Mouse (Mus musculus) lung, embryonic 14.5 days (tissue): ENCODE measurements around the gene Mas1. TPM values are rescaled to one million over a fixed set of nuclear protein-coding genes. Genes with fewer than 3 reads are reported as not detected.
A peak's percentile ranks its signal among the peaks of the same experiment; 100 is the strongest.
"Not testable (repeated sequence)": the region's sequence is repeated elsewhere in the genome, so short reads cannot be mapped to it uniquely, and the experiment has no call there.

Source experiments
- ATAC-seq: fragments of 200-750 bp; cut with Nextera tagmentation; 2 replicates; pipeline ENCODE4 v1.8.0; 2017; ENCODE audit warnings: mild to moderate bottlenecking, moderate TSS enrichment, moderate library complexity; ENCODE audit not compliant: insufficient read depth
- DNase-seq: peaks from one replicate; pipeline ENCODE4 v3.0.0-alpha.2; 2015
- H3K27ac ChIP-seq: fragments of 300-500 bp; sonication (generic); 2 replicates; pipeline ENCODE4 v1.5.1; 2014; ENCODE audit warnings: low read depth, mild to moderate bottlenecking, moderate library complexity
- H3K27me3 ChIP-seq: fragments of 300-500 bp; sonication (generic); 2 replicates; pipeline ENCODE4 v1.6.1; 2014; ENCODE audit warnings: low read length, control low read depth; ENCODE audit not compliant: insufficient read depth
- H3K36me3 ChIP-seq: fragments of 300-500 bp; sonication (generic); 2 replicates; pipeline ENCODE4 v1.6.1; 2014; ENCODE audit warnings: control low read depth; ENCODE audit not compliant: insufficient read depth
- H3K4me1 ChIP-seq: fragments of 300-500 bp; sonication (generic); 2 replicates; pipeline ENCODE4 v1.6.1; 2014; ENCODE audit warnings: antibody characterized with exemption, control low read depth; ENCODE audit not compliant: insufficient read depth
- H3K4me2 ChIP-seq: fragments of 300-500 bp; sonication (generic); 2 replicates; pipeline ENCODE4 v1.6.1; 2014; ENCODE audit warnings: mild to moderate bottlenecking
- H3K4me3 ChIP-seq: fragments of 300-500 bp; sonication (generic); 2 replicates; pipeline ENCODE4 v1.5.1; 2014; ENCODE audit warnings: low read depth, low read length
- H3K9ac ChIP-seq: fragments of 300-500 bp; sonication (generic); 2 replicates; pipeline ENCODE4 v1.6.1; 2014
- H3K9me3 ChIP-seq: fragments of 300-500 bp; sonication (generic); 2 replicates; pipeline ENCODE4 v1.6.1; 2016; ENCODE audit warnings: low read depth, low read length, control low read depth
- CTCF ChIP-seq: IDR thresholded peaks from 2 replicates; pipeline ENCODE4 v1.5.1; 2016; ENCODE audit warnings: antibody characterized with exemption, low read depth
- WGBS: fragments of 180-500 bp; shearing (Covaris S2); extraction: QIAGEN DNeasy Blood & Tissue Kit; methylation state at CpG from one replicate; pipeline ENCODE4 v1.1.7; 2014; 5-methylcytosine and 5-hydroxymethylcytosine counted together
- polyA plus RNA-seq: library from polyadenylated mRNA; unstranded; fragments of >200 nt; fragmentation: Nextera tagmentation; extraction: Ambion mirVana; gene quantifications from 2 replicates; pipeline ENCODE4 v1.2.1, GENCODE M21; 2014

Mas1 gene
- polyA plus RNA-seq, 1 experiment from 2014 or later = 0.67 TPM

DNA sequence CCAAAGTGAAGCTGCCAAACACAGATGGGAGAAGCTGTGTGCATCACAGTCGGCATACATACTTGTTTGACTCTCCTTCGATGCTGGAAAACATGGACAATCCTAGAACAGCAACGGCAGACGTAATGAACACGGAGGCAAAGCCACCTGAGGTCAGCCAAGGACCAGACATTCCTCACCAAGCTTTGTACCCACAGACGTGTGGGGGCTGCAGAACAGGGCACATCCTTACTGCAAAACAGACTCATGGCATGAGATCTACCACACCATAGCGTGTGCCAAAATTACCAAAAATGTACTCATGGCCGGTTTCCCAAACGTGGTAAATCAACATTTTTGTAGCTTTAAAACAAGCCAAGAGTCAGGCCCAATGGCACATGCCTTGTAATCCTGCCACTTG, 38.5 kb upstream of the Mas1 start:
- no peak for TF ChIP-seq CTCF
- H3K36me3 ChIP-seq = peaks cover 19% of the 10 kb centered on the region
- ATAC-seq = no peak

DNA sequence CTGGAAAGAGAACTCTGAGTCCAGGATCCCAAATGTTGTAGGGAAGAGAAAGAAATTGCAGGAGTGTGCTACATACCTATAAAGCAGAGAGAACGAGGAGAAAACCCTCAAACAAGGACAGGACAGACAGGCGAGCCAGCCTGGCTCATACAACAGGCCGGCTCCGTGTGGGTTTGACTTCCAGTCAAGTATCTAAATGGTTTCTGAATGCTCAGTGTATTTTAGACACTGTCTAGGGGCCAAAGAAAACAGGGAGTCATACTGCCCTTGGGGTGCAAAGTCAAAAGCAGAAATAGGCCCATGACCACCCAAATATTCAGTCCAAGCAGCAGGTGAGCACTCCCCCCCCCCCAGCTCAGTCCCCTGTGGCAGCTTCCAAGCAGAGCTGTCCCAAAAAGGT, 37.9 kb upstream of the Mas1 start:
- H3K4me2 ChIP-seq = no peak overlapping the region
- H3K27me3 ChIP-seq = no peaks in the 10 kb centered on the region
- no peaks in the 10 kb centered on the region for H3K9me3 ChIP-seq
- H3K4me1 ChIP-seq = no peaks in the 10 kb centered on the region
- H3K4me3 ChIP-seq = no peak overlapping the region
- DNase-seq (no peak), ATAC-seq (no peak)
- H3K9ac ChIP-seq = no peak overlapping the region
- 76% methylated on average over 4 of the region's 4 CpGs for WGBS
- no peak for TF ChIP-seq CTCF
- H3K27ac ChIP-seq = no peak overlapping the region
- H3K36me3 ChIP-seq = peaks cover 13% of the 10 kb centered on the region

More for the DNA sequence above, 38.5 kb upstream of the Mas1 start:
- Histone ChIP-seq H3K27me3 (no peaks in the 10 kb centered on the region), H3K9me3 (no peaks in the 10 kb centered on the region), H3K9ac (no peak overlapping the region), H3K4me3 (no peak overlapping the region), H3K4me2 (no peak overlapping the region), H3K4me1 (no peaks in the 10 kb centered on the region), H3K27ac (no peak overlapping the region)
- no peak for DNase-seq
- WGBS = 90% methylated on average over 9 of the region's 9 CpGs

DNA sequence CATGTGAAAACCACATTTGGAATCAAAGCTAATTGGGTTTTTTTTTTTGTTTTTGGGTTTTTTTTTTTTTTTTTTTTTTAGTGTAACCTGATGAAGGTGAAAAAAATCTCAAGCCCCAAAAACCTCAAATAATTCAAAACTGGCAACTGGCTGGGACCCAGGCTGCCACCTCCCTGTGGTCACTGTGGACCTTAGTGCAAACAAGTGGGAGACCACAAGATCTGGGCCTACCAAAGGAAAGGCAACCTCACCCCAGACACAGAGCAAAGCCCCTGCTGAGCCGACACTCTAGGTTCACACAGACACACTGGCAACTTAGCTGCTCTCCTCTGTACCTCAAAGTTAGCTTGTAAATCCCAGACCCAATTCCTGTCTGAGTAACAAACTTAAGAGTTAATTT, 36.4 kb upstream of the Mas1 start:
- TF ChIP-seq CTCF = no peak
- H3K4me3 ChIP-seq = no peak overlapping the region
- H3K9ac ChIP-seq = no peak overlapping the region
- WGBS = 88% methylated on average over 1 of the region's 1 CpGs
- H3K4me1 ChIP-seq = no peaks in the 10 kb centered on the region
- ATAC-seq (no peak), DNase-seq (no peak)
- no peak overlapping the region for H3K27ac ChIP-seq
- H3K36me3 ChIP-seq = 0 out of 2 replicates have a peak, but pooled peaks cover 10% of the 10 kb centered on the region
- no peak overlapping the region for H3K4me2 ChIP-seq
- H3K9me3 ChIP-seq = no peaks in the 10 kb centered on the region
- no peaks in the 10 kb centered on the region for H3K27me3 ChIP-seq

DNA sequence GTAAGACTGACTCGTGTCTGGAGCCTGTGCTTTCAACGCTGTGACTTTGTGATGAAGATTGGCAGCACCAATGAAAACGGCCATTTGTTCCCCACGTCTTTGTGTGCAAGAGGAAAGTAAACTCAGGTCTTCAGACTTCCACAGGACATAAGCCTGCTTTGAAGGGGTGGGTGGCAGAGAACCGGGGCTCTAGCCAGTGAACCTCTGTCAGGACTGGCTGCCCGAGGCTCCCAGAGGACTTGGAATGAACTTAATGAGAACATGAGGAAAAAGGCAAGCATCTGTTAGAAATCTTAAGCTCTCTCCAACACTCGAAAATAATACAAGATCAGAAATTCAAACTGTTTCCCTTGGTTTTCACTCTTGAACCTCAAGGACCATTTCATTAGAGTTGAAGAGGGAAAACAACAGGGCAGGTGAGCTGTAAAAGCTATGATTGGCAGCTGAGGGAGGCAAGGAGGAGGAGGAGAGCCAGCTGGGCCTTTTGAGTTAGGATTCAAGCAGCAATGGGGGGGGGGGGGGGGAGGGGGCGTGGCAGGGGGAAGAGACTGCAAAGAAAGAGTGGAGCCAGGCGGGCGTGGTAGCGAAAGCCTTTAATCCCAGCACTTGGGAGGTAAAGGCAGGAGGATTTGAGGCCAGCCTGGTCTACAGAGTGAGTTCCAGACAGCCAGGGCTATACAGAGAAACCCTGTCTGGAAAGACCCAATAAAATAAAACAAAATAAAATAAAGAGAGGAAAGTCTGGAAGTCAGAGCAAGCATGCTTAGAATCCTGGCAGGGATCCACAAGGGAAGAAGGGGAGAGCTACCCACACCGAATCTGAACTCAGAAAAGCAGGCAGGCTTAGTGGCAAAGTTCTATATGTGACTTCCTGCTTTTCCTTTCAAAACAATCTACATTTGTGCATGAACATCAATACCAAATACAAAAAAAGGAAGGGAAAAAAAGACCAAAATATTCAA, 35.7 kb upstream of the Mas1 start:
- Histone ChIP-seq H3K36me3 (0 out of 2 replicates have a peak, but pooled peaks cover 10% of the 10 kb centered on the region), H3K9ac (no peak overlapping the region), H3K4me3 (no peak overlapping the region), H3K27ac (peak overlapping the region; percentile 61), H3K4me1 (no peaks in the 10 kb centered on the region), H3K4me2 (no peak overlapping the region), H3K9me3 (no peaks in the 10 kb centered on the region), H3K27me3 (no peaks in the 10 kb centered on the region)
- ATAC-seq (peak; percentile 57), DNase-seq (peak; percentile 47)
- no peak for TF ChIP-seq CTCF
- WGBS = 49% methylated on average over 11 of the region's 12 CpGs

DNA sequence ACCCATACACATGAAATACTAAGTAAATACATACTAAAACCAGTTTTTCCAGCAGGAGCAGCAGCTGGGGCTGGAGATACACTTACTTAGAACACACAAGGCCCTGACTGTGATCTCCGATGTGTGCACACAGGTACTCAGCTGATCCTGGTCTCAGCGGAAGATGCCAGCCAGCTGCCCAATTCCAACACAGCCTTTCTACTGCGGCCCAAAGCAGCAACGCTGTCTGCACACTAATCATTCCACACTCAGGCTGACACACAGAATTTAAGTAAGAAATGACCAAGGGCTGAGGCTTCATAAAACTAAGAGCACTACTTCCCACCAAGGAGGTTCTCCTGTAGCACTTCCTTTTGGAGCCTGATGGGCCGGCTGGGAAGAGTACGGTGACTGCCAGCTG, 34.3 kb upstream of the Mas1 start:
- Histone ChIP-seq H3K27ac (0 out of 2 replicates have a peak overlapping the region, but pooled peaks have one; percentile 6), H3K4me2 (no peak overlapping the region), H3K27me3 (no peaks in the 10 kb centered on the region), H3K9ac (no peak overlapping the region), H3K9me3 (no peaks in the 10 kb centered on the region), H3K36me3 (0 out of 2 replicates have a peak, but pooled peaks cover 10% of the 10 kb centered on the region), H3K4me1 (no peaks in the 10 kb centered on the region), H3K4me3 (no peak overlapping the region)
- no peak for ATAC-seq
- WGBS = 89% methylated on average over 6 of the region's 6 CpGs
- no peak for TF ChIP-seq CTCF
- DNase-seq = no peak

DNA sequence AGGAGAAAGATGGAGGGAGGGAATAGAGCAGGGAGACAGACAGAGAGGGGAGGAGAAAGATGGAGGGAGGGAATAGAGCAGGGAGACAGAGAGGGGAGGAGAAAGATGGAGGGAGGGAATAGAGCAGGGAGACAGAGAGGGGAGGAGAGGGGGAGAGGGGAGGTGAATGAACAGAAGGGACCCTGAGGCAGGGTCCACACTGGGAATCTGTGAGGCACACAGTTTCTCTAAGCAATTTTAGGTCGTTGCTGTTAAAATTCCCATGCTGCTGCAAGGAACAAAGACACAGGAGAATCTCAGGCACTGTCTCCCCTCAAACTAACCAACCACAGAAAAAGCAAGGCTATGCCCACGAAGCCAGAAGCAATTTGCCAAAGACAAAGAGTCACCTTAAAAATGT, 30.7 kb upstream of the Mas1 start:
- not testable (repeated sequence) for H3K36me3 ChIP-seq, H3K27me3 ChIP-seq, H3K9me3 ChIP-seq, H3K4me1 ChIP-seq, H3K4me2 ChIP-seq, H3K9ac ChIP-seq, H3K4me3 ChIP-seq, ATAC-seq
- 35% methylated on average over 2 of the region's 2 CpGs for WGBS
- peak overlapping the region; percentile 50; the same call in 1 of the 2 replicates for H3K27ac ChIP-seq
- DNase-seq = peak; percentile 13

DNA sequence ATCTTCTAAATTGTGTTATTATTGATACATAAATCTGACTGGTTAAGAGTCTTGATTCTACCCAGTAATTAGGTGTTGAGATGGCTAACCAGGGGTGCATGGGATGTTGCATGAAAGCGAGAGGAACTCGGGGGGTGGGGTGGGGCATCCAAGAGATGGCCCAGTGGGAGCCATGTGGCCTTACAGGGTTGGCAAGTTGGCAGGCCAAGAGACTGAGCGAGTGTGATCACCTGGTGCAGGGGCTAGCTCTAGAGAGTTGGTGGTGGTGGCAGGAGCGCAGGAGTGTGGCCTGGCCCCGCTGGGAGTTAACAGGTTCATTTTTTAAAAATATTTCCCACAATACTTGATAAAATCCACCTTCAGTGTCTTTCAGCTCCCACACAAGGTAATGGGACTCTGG, 29.7 kb upstream of the Mas1 start:
- Histone ChIP-seq H3K27me3 (no peaks in the 10 kb centered on the region), H3K9me3 (no peaks in the 10 kb centered on the region), H3K4me3 (no peak overlapping the region), H3K27ac (no peak overlapping the region; the same call in 1 of the 2 replicates), H3K9ac (no peak overlapping the region), H3K36me3 (0 out of 2 replicates have a peak, but pooled peaks cover 4% of the 10 kb centered on the region), H3K4me1 (no peaks in the 10 kb centered on the region), H3K4me2 (no peak overlapping the region)
- 89% methylated on average over 5 of the region's 5 CpGs for WGBS
- no peak for ATAC-seq
- TF ChIP-seq CTCF = no peak
- DNase-seq = no peak
